Mouse (Mus musculus) hindbrain, embryonic 14.5 days (tissue): Measurements from ENCODE around the gene Siah1b. TPM values are rescaled to one million over a fixed set of nuclear protein-coding genes. Genes with fewer than 3 reads are reported as not detected.
A peak's percentile ranks its signal among the peaks of the same experiment; 100 is the strongest.

Experiments
- ATAC-seq: fragments of 200-750 bp; cut with Nextera tagmentation; 2 replicates; pipeline ENCODE4 v1.8.0; 2017; ENCODE audit warnings: moderate number of reproducible peaks, mild to moderate bottlenecking, moderate TSS enrichment, moderate library complexity; ENCODE audit not compliant: low FRiP score
- DNase-seq: peaks from one replicate; pipeline ENCODE4 v3.0.0-alpha.2; 2015; ENCODE audit warnings: low spot score
- H3K27ac ChIP-seq: fragments of 300-500 bp; sonication (generic); 2 replicates; pipeline ENCODE4 v1.5.1; 2014; ENCODE audit warnings: mild to moderate bottlenecking, moderate library complexity
- H3K27me3 ChIP-seq: fragments of 300-500 bp; sonication (generic); 2 replicates; pipeline ENCODE4 v1.6.1; 2014; ENCODE audit warnings: mild to moderate bottlenecking, low read length, mixed read lengths; ENCODE audit not compliant: control insufficient read depth, insufficient read depth
- H3K36me3 ChIP-seq: fragments of 300-500 bp; sonication (generic); replicated peaks from 2 replicates; pipeline ENCODE4 v1.6.1; 2014; ENCODE audit not compliant: control insufficient read depth, insufficient read depth
- H3K4me1 ChIP-seq: fragments of 300-500 bp; sonication (generic); replicated peaks from 2 replicates; pipeline ENCODE4 v1.6.1; 2014; ENCODE audit warnings: antibody characterized with exemption, low read length, mixed read lengths; ENCODE audit not compliant: control insufficient read depth, insufficient read depth
- H3K4me2 ChIP-seq: fragments of 300-500 bp; sonication (generic); replicated peaks from 2 replicates; pipeline ENCODE4 v1.6.1; 2014; ENCODE audit warnings: mild to moderate bottlenecking, moderate library complexity
- H3K4me3 ChIP-seq: fragments of 300-500 bp; sonication (generic); replicated peaks from 2 replicates; pipeline ENCODE4 v1.5.1; 2014; ENCODE audit warnings: mild to moderate bottlenecking, low read length
- H3K9ac ChIP-seq: fragments of 300-500 bp; sonication (generic); 2 replicates; pipeline ENCODE4 v1.6.1; 2014
- H3K9me3 ChIP-seq: fragments of 300-500 bp; sonication (generic); 2 replicates; pipeline ENCODE4 v1.6.1; 2016; ENCODE audit warnings: low read length; ENCODE audit not compliant: control insufficient read depth
- WGBS: fragments of 180-500 bp; shearing (Covaris S2); extraction: QIAGEN DNeasy Blood & Tissue Kit; methylation state at CpG from one replicate; pipeline ENCODE4 v1.1.7; 2014; 5-methylcytosine and 5-hydroxymethylcytosine counted together
- polyA plus RNA-seq: library from polyadenylated mRNA; unstranded; fragments of >200 nt; fragmentation: Nextera tagmentation; extraction: Ambion mirVana; gene quantifications from 2 replicates; pipeline ENCODE4 v1.2.1, GENCODE M21; 2014

Gene Siah1b
- polyA plus RNA-seq, 1 experiment from 2014 or later: 19.8 TPM

DNA sequence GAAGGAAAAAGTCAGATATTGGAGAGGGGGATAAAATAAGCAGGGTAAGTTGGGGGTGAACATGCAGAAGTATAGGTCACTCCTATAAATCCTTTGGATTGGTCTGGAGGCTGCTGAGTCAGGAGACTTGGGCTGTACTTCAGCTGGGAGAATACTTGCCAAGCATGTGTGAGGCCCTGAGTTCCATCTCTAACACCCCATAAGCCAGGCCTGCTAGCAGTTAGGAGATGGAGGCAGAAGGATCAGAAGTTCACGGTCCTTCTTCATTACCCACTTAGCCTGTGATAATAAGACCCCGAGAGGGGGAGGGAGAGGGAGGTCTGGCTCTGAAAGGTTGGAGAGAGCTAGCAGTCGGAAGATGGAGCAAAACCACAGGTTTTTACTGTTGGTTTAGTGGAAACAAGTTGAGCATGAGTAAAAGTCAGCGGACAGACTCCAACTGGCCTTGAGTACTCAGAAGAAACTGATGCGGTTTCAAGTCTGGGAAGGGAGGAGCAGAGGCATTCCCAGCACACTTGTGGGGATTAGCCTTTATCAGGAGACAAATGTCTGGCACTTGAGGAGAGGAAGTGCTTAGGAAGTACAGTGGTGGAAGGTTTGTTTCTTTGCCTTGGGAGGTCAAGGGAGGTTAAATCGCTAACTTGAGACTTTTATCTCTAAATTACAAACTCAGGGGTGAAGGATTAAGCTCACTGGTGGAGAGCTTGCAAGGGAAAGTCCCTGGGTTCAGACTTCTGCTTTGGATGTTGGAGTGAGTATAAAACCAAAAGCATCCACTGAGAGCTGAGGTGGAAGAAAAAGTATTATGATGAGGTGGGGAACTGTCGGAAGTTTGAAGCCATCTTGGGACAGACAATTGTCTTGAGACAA is 16.2 kb upstream of the Siah1b start:
- no peak for DNase-seq

DNA sequence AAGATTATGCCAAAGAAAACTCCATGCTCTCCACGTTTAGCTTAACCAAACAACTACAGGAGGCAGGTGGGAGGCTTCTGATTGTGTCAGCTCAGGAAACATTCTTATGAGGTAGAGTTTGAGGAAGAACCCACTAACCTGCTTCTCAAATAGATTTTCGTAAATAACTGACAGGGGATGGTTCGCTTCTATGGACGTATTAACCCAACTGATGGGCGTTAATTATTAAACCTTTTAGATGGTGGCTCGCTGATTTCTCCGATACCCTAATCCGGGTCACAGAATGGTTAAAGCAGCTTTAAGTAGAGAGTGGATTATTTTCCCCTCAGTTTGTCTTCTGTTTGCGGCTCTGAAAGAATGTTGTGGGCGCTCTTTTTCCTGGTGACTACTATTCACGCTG is 13.6 kb upstream of the Siah1b start:
- Histone ChIP-seq H3K4me3 (no peak overlapping the region), H3K27ac (no peak overlapping the region), H3K27me3 (peaks cover 12% of the 10 kb centered on the region; the same call in 1 of the 2 replicates), H3K36me3 (no peaks in the 10 kb centered on the region), H3K9me3 (no peaks in the 10 kb centered on the region), H3K4me1 (no peaks in the 10 kb centered on the region), H3K4me2 (no peak overlapping the region), H3K9ac (no peak overlapping the region)
- ATAC-seq: no peak
- no peak for DNase-seq
- WGBS: 72% methylated on average over 11 of the region's 11 CpGs

More for the DNA sequence above, 16.2 kb upstream of the Siah1b start:
- H3K9me3 ChIP-seq: no peaks in the 10 kb centered on the region
- no peak overlapping the region for H3K27ac ChIP-seq
- no peak overlapping the region for H3K9ac ChIP-seq
- no peaks in the 10 kb centered on the region for H3K4me1 ChIP-seq
- no peak for ATAC-seq
- no peak overlapping the region for H3K4me2 ChIP-seq
- H3K27me3 ChIP-seq: peaks cover 14% of the 10 kb centered on the region; the same call in 1 of the 2 replicates
- WGBS: 70% methylated on average over 7 of the region's 7 CpGs
- no peak overlapping the region for H3K4me3 ChIP-seq
- no peaks in the 10 kb centered on the region for H3K36me3 ChIP-seq

DNA sequence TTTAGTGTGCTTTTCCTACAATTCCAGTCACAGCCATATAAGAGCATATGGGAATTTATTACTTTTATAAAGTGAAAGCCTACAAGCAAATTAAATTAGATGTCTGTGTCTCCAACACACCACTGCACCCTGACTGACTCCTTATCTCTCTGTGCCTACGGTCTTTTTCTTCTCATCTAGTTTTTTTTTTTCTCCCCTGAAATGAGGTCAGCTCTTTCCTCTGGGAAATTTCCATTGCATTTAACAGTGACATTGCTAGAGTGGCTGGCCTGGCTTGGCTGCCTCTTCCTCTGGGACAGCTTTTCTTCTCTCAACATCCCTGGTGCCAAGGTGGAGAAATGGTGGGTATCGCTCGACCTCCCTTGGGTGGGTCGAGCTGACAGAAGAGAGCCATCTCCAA is 12.3 kb upstream of the Siah1b start, which contains the start of gene Cltrn:
Cltrn (plus strand) TSS at position 249 of the 400 bp plus-strand sequence.
- Histone ChIP-seq H3K9ac (no peak within 1 kb of the TSS), H3K9me3 (no peaks in the 10 kb centered on the region), H3K4me3 (no peak within 1 kb of the TSS), H3K27ac (no peak within 1 kb of the TSS), H3K36me3 (no peaks in the 10 kb centered on the region), H3K4me1 (no peaks in the 10 kb centered on the region), H3K4me2 (no peak within 1 kb of the TSS), H3K27me3 (peaks cover 12% of the 10 kb centered on the region; the same call in 1 of the 2 replicates)
- ATAC-seq (no peak), DNase-seq (no peak)
- 87% methylated on average over 4 of the region's 4 CpGs for WGBS

DNA sequence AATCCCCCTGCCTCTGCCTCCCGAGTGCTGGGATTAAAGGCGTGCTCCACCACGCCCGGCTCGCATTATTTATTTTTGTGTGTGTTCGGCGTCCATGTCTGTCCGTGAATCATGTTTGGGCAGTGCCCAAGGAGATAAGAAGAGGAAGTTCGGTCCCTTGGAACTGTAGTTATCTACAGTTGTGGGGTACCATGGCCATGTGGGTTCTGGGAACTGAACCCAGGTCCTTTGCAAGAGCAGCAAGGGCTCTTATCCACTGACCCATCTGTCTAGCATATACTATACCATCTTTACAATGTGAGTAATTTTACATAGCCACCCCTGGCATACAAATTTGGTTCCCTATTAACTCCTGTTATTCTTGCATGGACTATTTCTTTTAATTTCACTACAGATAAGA is 5.7 kb upstream of the Siah1b start:
- WGBS: 92% methylated on average over 9 of the region's 9 CpGs
- no peak for ATAC-seq
- Histone ChIP-seq H3K9me3 (no peaks in the 10 kb centered on the region), H3K36me3 (no peaks in the 10 kb centered on the region), H3K9ac (no peak overlapping the region), H3K4me3 (no peak overlapping the region), H3K27ac (no peak overlapping the region), H3K4me2 (no peak overlapping the region), H3K4me1 (no peaks in the 10 kb centered on the region), H3K27me3 (peaks cover 4% of the 10 kb centered on the region; the same call in 1 of the 2 replicates)
- no peak for DNase-seq

DNA sequence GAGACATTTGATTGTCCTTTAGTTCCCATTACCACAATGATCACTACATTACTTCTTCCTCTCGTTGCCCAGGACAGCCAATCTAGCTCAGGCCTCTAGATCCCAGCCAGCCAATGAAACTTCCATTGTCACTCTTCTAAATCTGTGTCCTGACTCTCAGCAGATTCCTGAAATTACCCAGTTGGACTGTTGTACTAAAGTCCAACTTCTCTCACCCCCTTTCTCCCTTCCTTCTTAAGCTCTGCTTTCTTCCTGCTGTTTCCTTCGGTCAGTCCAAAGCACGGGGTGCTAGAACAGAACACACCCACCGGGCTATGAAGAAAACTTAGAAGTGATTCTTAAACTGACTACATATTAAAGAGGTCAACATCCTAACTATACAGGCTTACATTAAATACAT is 7.3 kb downstream of the Siah1b start:
- H3K4me3 ChIP-seq: no peak overlapping the region
- peaks cover 7% of the 10 kb centered on the region; the same call in 1 of the 2 replicates for H3K36me3 ChIP-seq
- WGBS: 94% methylated on average over 4 of the region's 4 CpGs
- no peak overlapping the region for H3K4me2 ChIP-seq
- H3K9ac ChIP-seq: no peak overlapping the region
- ATAC-seq (no peak), DNase-seq (no peak)
- no peak overlapping the region for H3K27ac ChIP-seq
- no peaks in the 10 kb centered on the region; the same call in 1 of the 2 replicates for H3K27me3 ChIP-seq
- no peaks in the 10 kb centered on the region for H3K4me1 ChIP-seq
- no peaks in the 10 kb centered on the region for H3K9me3 ChIP-seq

DNA sequence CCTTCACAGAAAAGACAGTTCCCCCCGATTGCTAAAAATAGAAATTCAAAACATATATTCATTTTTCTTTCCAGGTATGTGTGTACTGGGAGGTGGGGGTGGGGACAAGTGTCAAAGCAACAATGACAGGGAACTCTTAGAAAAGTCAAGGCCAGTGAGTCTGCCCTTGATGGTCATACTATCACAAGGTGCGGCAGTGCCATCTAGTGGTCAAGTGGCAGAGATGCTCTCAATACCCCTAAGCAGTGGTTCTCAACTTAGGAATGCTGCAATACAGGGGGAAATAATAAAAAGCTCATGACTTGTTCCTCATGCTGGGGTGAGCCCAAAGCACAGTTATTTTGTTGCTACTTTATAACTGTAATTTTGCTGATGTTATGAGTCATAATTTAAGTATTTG is 10.1 kb downstream of the Siah1b start:
- no peaks in the 10 kb centered on the region for H3K9me3 ChIP-seq
- no peaks in the 10 kb centered on the region; the same call in 1 of the 2 replicates for H3K36me3 ChIP-seq
- no peaks in the 10 kb centered on the region for H3K4me1 ChIP-seq
- H3K4me3 ChIP-seq: no peak overlapping the region
- no peak overlapping the region for H3K27ac ChIP-seq
- peak; percentile 81 for DNase-seq
- no peak overlapping the region for H3K4me2 ChIP-seq
- no peaks in the 10 kb centered on the region; the same call in 1 of the 2 replicates for H3K27me3 ChIP-seq
- ATAC-seq: peak; percentile 71; the same call in 1 of the 2 replicates
- no peak overlapping the region for H3K9ac ChIP-seq
- 11% methylated on average over 2 of the region's 2 CpGs for WGBS

DNA sequence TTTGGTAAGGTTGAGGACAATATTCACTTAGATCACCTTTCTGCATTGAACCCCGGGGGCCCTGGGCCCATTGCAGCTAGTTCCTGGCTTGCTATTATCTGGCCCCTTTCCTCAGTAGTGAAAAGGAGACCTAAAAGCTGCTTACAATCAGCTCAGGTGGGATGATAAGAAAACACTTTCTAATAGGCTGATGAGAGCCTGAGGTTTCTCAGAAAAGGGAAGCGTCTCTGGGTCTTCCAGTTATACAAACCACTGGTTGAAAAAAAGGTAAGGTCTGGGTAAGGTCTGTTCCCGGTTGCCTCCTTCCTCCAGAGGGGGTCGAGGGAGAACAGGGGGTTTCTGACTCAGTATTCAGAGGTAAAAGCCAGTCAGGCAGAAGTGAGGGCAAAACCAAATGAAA is 17.2 kb downstream of the Siah1b start:
- Histone ChIP-seq H3K4me1 (no peaks in the 10 kb centered on the region), H3K9me3 (no peaks in the 10 kb centered on the region), H3K27me3 (no peaks in the 10 kb centered on the region), H3K36me3 (no peaks in the 10 kb centered on the region), H3K4me2 (no peak overlapping the region), H3K4me3 (no peak overlapping the region), H3K27ac (no peak overlapping the region), H3K9ac (no peak overlapping the region)
- ATAC-seq: no peak
- DNase-seq: no peak
- 69% methylated on average over 4 of the region's 4 CpGs for WGBS

DNA sequence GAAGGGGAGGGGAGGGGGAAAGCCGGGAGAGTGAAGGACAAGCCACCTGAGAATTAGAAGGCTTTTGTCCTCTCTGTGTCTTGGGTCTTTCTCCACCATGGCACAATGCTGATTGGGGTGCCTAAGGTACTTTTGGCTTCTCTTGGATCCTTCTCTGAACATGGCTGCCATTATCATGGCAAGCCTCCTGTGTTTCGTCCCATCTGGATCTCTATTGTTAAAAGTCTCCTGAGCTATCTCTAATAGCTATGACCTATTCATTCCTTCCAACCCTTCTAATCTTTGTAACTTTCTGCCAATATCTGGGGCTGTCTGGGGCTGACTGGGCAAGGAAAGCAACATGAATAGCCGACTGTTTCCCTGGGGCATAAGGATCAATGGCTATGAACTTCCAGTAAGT is 17.8 kb downstream of the Siah1b start:
- no peak overlapping the region for H3K4me3 ChIP-seq
- no peaks in the 10 kb centered on the region for H3K4me1 ChIP-seq
- no peak overlapping the region for H3K27ac ChIP-seq
- 86% methylated on average over 3 of the region's 3 CpGs for WGBS
- H3K36me3 ChIP-seq: no peaks in the 10 kb centered on the region
- no peak for DNase-seq
- H3K9ac ChIP-seq: no peak overlapping the region
- no peak for ATAC-seq
- H3K27me3 ChIP-seq: no peaks in the 10 kb centered on the region
- H3K4me2 ChIP-seq: no peak overlapping the region
- no peaks in the 10 kb centered on the region for H3K9me3 ChIP-seq

DNA sequence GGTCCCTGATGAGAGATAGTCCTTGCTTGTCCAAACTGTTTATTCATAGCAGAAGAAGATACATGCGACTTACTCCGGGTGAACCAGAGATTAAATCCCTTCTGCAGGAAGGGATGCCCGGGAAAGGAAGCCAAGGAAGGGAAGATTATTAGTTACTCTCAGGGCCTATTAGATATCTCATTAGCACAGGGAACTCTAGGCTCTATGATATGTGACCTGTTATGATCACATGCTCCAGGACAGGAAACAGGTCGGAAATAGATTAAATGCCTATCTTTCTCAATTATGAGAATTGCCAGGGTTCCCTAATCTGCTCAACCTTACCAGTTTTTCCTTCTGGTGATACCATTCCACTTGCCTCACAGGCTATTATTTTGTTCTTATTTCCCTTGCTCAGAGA is 20.6 kb downstream of the Siah1b start:
- Histone ChIP-seq H3K9ac (no peak overlapping the region), H3K36me3 (no peaks in the 10 kb centered on the region), H3K27me3 (no peaks in the 10 kb centered on the region), H3K27ac (no peak overlapping the region), H3K9me3 (no peaks in the 10 kb centered on the region), H3K4me1 (no peaks in the 10 kb centered on the region), H3K4me3 (no peak overlapping the region), H3K4me2 (no peak overlapping the region)
- 93% methylated on average over 4 of the region's 4 CpGs for WGBS
- ATAC-seq (no peak), DNase-seq (no peak)
